Mouse (Mus musculus) myocyte (in vitro differentiated cells): ENCODE measurements around the gene Tmem50b.

Source experiments
- CEBPB ChIP-seq: IDR thresholded peaks from 2 replicates; pipeline ENCODE4 v1.6.1; 2011; ENCODE audit warnings: mild to moderate bottlenecking, moderate library complexity; ENCODE audit not compliant: poor library complexity, insufficient read depth, severe bottlenecking
- E2F4 ChIP-seq: IDR thresholded peaks from one replicate; pipeline ENCODE4 v1.6.1; 2011; ENCODE audit warnings: mild to moderate bottlenecking, control low read depth, moderate library complexity; ENCODE audit not compliant: insufficient read depth
- MYOD1 ChIP-seq, 3 experiments: IDR thresholded peaks; one replicate each; pipeline ENCODE4 v1.6.1; 2011; ENCODE audit warnings: control low read depth in 2 of 3, low read depth in 2 of 3, mild to moderate bottlenecking in 2 of 3, moderate library complexity in 1 of 3; ENCODE audit not compliant: insufficient read length in 2 of 3, control insufficient read depth in 1 of 3
- POLR2A ChIP-seq: IDR thresholded peaks from one replicate; pipeline ENCODE4 v1.6.1; 2011; ENCODE audit warnings: low read depth, mild to moderate bottlenecking, control low read depth, moderate library complexity; ENCODE audit not compliant: insufficient read length
- POLR2AphosphoS2 ChIP-seq: IDR thresholded peaks from one replicate; pipeline ENCODE4 v1.6.1; 2011; ENCODE audit warnings: low read depth, control low read depth; ENCODE audit not compliant: insufficient read length
- TCF12 ChIP-seq: IDR thresholded peaks from one replicate; pipeline ENCODE4 v1.6.1; 2011; ENCODE audit warnings: mild to moderate bottlenecking, control low read depth; ENCODE audit not compliant: poor library complexity, insufficient read depth, severe bottlenecking
- USF1 ChIP-seq: IDR thresholded peaks from one replicate; pipeline ENCODE4 v1.6.1; 2011; ENCODE audit warnings: low read depth, mild to moderate bottlenecking, control low read depth, moderate library complexity

GRCm38 (mm10) chr16:91566002-91566401, 31.6 kb downstream of the Tmem50b start:
- TF ChIP-seq POLR2A (no peak), MYOD1 (IDR thresholded peaks at IDR 0.05; ENCODE audit: control insufficient read depth in 1 of 3, insufficient read length in 2 of 3, low read depth in 2 of 3) (no peak), USF1 (no peak), E2F4 (no peak), POLR2AphosphoS2 (no peak), CEBPB (no peak), TCF12 (no peak)
